Mouse (Mus musculus) spleen, adult 18-20 months (tissue): ENCODE data around the gene Pdcd6.

Experiments used
- DNase-seq, 2 experiments: peaks; one replicate each; pipeline ENCODE4 v3.0.0; 2022; ENCODE audit warnings: mixed read lengths in 2 of 2

Pdcd6 gene

GRCm38 (mm10) chr13:74317170-74317849 lies at the start of gene Pdcd6:
Gene Pdcd6 (minus strand): TSS chr13:74317580.
- peak; percentile 85 to 87 for DNase-seq

- no peak for DNase-seq
Observed at GRCm38 (mm10) chr13:74363859-74364235, 46.5 kb upstream of the Pdcd6 start, which contains the start of gene Lrrc14b. Gene Lrrc14b (minus strand): TSS chr13:74364005.

GRCm38 (mm10) chr13:74363176-74363858 lies 45.9 kb upstream of the Pdcd6 start:
- peak in 1 of 2 experiments; percentile 4 for DNase-seq

DNA sequence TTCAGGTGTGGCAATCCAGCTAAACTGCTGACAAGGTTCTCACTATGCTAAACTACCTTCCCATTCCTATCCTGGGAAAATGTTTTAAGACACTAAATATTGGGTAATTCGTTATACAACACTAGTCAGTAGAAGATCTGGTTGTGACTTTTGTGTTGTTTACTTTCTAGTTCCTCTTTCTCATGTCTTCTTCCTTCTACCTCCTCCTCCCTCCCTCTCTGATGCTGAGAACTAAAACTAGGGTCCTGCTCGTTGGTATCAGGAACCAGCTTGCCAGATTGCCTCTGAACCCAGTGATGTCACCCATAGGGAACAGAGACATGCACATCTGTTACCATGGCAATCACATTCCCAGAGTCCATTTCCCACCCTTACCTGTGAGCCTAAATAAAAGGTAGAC lies 44.8 kb upstream of the Pdcd6 start:
- DNase-seq, result no peak

- no peak for DNase-seq
Observed at GRCm38 (mm10) chr13:74356491-74356890, 39.1 kb upstream of the Pdcd6 start.

GRCm38 (mm10) chr13:74350435-74350906 lies 33.1 kb upstream of the Pdcd6 start:
- DNase-seq, result no peak

GRCm38 (mm10) chr13:74349566-74350434 lies 32.4 kb upstream of the Pdcd6 start, which contains the start of the genes Sdha and Ccdc127:
Gene Sdha (minus strand): TSS chr13:74350280.
Gene Ccdc127 (plus strand): TSS chr13:74350309.
- peak; percentile 92 for DNase-seq

- DNase-seq, result peak in 1 of 2 experiments; percentile 37
Observed at GRCm38 (mm10) chr13:74341036-74341435, 23.7 kb upstream of the Pdcd6 start.

DNA sequence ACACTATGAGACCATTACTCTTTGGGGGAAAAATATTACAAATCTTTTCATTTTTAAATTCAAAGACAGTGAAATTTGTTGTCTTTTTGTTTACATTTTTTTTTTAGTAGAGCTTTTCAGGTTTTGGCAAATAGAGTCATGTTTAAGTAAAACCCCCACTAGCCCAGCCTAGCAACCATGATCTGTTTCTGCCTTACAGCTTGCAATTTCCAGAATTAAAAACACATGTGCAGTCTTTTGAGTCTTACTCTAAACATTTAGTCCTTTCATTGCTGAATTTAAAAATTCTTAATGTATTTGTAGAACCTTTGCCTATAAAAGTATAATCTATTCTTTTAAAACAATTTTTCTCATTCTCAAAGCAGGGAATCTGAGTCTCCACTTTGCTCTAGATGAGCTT lies 11.9 kb upstream of the Pdcd6 start:
- no peak for DNase-seq

- DNase-seq, result no peak
Observed at GRCm38 (mm10) chr13:74316789-74317169, 601 bp downstream of the Pdcd6 start.

GRCm38 (mm10) chr13:74316386-74316785 lies 994 bp downstream of the Pdcd6 start:
- no peak for DNase-seq

GRCm38 (mm10) chr13:74314616-74315015 lies 2.8 kb downstream of the Pdcd6 start:
- DNase-seq, result no peak

DNA sequence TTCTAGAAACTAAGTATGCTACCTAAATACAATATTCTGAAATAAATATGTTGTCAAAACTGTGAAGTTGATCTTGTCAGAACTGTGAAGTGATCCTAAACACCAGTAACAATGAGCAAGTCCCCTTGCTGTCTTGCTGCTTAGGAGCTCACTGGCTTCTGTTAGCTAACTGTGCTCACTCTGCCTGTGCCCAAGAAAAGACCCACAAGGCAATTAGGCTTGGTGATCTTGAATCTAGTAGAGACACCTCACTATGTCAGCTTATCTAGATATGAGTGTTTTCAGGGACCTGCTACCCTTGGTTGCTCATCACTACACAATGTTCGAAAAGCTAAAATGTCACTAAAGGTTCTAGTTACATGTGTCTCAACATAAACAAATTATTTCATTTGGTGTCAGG lies 11.6 kb downstream of the Pdcd6 start:
- no peak for DNase-seq

DNA sequence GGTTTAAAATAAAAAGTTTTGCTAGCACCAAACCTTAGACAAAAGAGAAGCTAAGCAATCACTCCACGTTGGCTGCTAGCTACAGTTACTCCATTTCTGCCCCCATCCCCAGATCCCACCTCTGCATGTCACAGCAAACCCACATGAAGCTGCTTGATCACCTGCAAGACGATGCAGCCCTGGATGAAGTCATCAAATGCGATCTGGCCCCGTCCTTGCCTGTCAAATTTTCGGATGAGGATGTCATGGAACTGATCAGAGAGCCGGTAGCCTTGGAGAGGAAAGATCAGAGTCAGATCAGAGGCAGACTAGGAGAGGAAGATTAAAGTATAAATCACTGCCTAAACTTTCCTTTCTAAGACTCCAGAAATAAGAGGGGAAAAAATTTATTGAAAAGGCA lies 12.0 kb downstream of the Pdcd6 start:
- DNase-seq, result no peak

GRCm38 (mm10) chr13:74302050-74303037 lies 15.0 kb downstream of the Pdcd6 start:
- DNase-seq, result peak in 1 of 2 experiments; percentile 8

- no peak for DNase-seq
Observed at GRCm38 (mm10) chr13:74301607-74301984, 15.8 kb downstream of the Pdcd6 start.

DNA sequence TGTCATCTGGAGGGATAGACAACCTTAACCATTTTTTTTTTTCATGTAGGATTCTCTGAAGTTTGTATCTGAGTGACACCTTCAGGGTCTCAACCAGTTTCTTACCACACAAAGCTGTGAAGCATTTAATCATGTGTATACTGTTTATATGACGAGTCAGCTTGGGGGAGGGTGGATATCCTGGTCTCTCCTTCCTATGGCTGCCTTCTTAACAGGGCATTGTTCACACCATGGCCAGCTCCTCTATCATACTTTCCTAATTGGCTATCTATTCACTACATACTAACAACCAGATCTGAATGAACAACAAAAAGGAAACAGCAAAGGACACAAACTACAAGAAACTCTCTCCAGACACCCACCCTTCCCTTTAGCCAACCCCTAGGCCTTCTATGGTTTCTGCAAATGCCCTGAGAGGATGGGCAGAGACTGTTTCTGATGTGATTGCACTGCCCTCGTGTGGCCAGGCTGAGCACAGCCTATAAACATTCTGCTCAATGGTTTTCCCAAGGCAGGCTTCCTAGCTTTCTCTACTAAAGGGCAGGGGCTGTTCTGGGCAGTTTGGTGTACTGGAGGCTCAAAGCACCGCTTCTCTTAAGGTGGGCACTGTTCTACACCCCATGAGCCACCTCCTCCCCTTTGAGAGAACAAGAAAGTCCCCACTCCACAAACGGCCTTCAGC lies 16.3 kb downstream of the Pdcd6 start:
- DNase-seq, result peak; percentile 23 to 52

GRCm38 (mm10) chr13:74296376-74296775 lies 21.0 kb downstream of the Pdcd6 start:
- no peak for DNase-seq

DNA sequence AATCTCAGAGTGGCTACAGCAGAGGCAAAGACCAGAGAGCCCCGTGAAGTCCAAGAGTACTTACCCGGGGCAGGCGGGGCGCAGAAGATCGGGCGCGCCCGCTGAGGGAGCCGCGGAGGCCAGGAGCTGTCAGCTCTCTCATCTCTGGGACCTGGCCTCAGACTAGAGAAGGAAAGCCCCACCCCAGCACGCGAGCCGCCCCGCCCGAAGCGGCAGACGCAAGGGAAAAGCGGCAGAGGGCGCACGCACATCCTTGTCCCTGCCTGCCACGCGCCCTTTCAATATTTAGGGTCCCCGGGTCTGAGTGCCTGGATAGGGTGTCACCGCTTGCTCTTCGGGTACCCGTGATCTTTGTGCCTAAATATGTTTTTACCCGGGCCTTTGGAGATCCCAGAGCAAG lies 25.2 kb downstream of the Pdcd6 start, which contains the start of gene Ahrr:
Gene Ahrr (minus strand): TSS at position 165 of the 400 bp plus-strand sequence.
- no peak for DNase-seq

DNA sequence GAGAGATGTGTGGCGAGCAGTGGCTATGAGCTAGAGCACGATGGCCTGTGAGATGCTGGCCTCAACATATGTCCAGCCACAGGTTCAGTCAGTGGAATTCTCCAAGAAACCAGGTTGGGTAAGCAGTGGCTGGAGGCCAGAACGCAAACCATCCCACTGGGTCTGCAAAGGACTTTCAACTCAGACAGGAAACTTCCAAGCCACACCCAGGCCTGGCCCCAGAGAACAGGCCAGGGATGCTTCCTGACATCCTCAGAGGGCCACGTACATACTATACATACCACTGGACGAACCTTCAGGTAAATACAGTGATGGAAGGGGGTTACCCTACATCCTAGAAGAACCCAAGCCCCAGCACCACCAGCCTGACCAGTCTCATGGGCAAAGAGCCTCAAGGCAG lies 27.7 kb downstream of the Pdcd6 start:
- no peak for DNase-seq

DNA sequence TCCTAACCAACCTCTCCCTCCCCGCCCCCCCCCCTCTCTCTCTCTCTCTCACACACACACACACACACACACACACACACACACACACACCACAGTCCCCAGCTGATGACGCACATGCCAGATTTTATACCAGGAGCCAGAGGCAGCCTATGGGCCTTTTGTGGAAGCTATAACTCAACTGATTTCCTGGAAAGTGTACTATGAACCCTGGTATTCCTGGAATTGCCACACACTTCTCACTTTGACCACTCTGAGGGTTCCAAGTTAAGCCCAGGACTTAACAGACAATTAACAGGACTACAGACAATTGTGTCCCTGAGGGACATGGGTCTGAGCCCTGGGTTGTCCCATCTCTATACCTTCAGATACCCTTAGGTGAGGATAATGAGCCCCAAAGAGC lies 35.1 kb downstream of the Pdcd6 start:
- no peak for DNase-seq
